Mouse (Mus musculus): ENCODE results near the gene Ptchd4.

DNA sequence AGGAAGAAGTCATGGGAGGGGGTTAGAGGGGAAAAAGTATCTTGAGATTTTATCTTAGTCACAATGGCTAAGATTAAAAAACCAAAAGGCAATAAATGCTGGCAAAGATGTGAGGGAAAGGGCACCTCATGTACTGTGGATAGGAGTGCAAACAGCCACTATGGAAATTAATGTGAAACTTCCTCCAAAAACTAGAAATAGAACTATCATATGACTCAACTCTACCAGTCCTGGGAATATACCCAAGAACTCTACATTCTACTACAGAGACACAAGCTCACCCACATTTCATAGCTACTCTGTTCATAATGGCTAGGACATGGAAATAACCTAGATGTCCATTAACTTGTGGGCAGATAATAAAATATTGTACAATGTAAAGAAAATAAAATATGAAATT is 30.3 kb downstream of the Ptchd4 start:
- TF ChIP-seq CTCF (IDR thresholded peaks at IDR 0.05; ENCODE audit: low read depth) (no peak), EP300 (IDR thresholded peaks at IDR 0.05; ENCODE audit: low read depth) (no peak)
